Mouse (Mus musculus) gastrocnemius, postnatal 14 days (tissue): ENCODE measurements around the gene Plcb3. TPM values are rescaled to one million over a fixed set of nuclear protein-coding genes. Genes with fewer than 3 reads are reported as not detected.

Source experiments
- DNase-seq: peaks from one replicate; pipeline ENCODE4 v3.0.0; 2021; ENCODE audit warnings: mixed read lengths
- intact Hi-C: fragments of 180-260 bp; cut with DNase I; formaldehyde crosslinking; loops from one replicate; pipeline ENCODE4 v1.15.1; 2025; ENCODE audit warnings: low total_unique reads
- total RNA-seq, 2 experiments: library from RNA; stranded (reverse); gene quantifications; 2 replicates each; pipeline ENCODE4 v1.2.3; 2021

The Plcb3 gene
- total RNA-seq, 2 experiments from 2014 or later, result 10.9 to 11.6 TPM

GRCm38 (mm10) chr19:6943709-6944108, 32.6 kb downstream of the Plcb3 start:
- no peak for DNase-seq
- intact Hi-C loops, result no loop called here

GRCm38 (mm10) chr19:6942764-6943163, 33.5 kb downstream of the Plcb3 start:
- intact Hi-C loops, result no loop called here
- no peak for DNase-seq

GRCm38 (mm10) chr19:6942249-6942691, 34.0 kb downstream of the Plcb3 start, which contains the start of gene Gpr137:
Gene Gpr137 (minus strand): TSS chr19:6942480.
- intact Hi-C loops, result no loop called here
- DNase-seq, result peak; percentile 97

- peak; percentile 94 for DNase-seq
- intact Hi-C loops, result no loop called here
Measured at GRCm38 (mm10) chr19:6941372-6942248, 34.7 kb downstream of the Plcb3 start, which contains the start of gene Bad. Gene Bad (plus strand): TSS chr19:6941861.

- intact Hi-C loops, result no loop called here
- no peak for DNase-seq
Measured at GRCm38 (mm10) chr19:6940396-6941351, 35.6 kb downstream of the Plcb3 start.

- DNase-seq, result no peak
- intact Hi-C loops, result no loop called here
Measured at GRCm38 (mm10) chr19:6939106-6940002, 36.9 kb downstream of the Plcb3 start.

- intact Hi-C loops, result no loop called here
- DNase-seq, result no peak
Measured at GRCm38 (mm10) chr19:6937541-6938465, 38.5 kb downstream of the Plcb3 start.

- intact Hi-C loops, result no loop called here
- no peak for DNase-seq
Measured at GRCm38 (mm10) chr19:6936299-6936698, 40.0 kb downstream of the Plcb3 start.

GRCm38 (mm10) chr19:6934195-6934977, 41.9 kb downstream of the Plcb3 start, which contains the start of gene Kcnk4:
Gene Kcnk4 (minus strand): TSS chr19:6934515.
- intact Hi-C loops, result no loop called here
- DNase-seq, result no peak

- intact Hi-C loops, result no loop called here
- no peak for DNase-seq
Measured at GRCm38 (mm10) chr19:6933436-6934194, 42.7 kb downstream of the Plcb3 start.

- intact Hi-C loops, result no loop called here
- DNase-seq, result no peak
Measured at GRCm38 (mm10) chr19:6933102-6933435, 43.2 kb downstream of the Plcb3 start.

- intact Hi-C loops, result no loop called here
- DNase-seq, result no peak
Measured at GRCm38 (mm10) chr19:6932018-6932417, 44.3 kb downstream of the Plcb3 start.

GRCm38 (mm10) chr19:6931002-6931401, 45.3 kb downstream of the Plcb3 start:
- intact Hi-C loops, result no loop called here
- DNase-seq, result no peak

- no peak for DNase-seq
- intact Hi-C loops, result no loop called here
Measured at GRCm38 (mm10) chr19:6928080-6928479, 48.2 kb downstream of the Plcb3 start.

- DNase-seq, result no peak
- intact Hi-C loops, result no loop called here
Measured at GRCm38 (mm10) chr19:6926559-6927255, 49.6 kb downstream of the Plcb3 start.
